In the genomic region with DNA sequence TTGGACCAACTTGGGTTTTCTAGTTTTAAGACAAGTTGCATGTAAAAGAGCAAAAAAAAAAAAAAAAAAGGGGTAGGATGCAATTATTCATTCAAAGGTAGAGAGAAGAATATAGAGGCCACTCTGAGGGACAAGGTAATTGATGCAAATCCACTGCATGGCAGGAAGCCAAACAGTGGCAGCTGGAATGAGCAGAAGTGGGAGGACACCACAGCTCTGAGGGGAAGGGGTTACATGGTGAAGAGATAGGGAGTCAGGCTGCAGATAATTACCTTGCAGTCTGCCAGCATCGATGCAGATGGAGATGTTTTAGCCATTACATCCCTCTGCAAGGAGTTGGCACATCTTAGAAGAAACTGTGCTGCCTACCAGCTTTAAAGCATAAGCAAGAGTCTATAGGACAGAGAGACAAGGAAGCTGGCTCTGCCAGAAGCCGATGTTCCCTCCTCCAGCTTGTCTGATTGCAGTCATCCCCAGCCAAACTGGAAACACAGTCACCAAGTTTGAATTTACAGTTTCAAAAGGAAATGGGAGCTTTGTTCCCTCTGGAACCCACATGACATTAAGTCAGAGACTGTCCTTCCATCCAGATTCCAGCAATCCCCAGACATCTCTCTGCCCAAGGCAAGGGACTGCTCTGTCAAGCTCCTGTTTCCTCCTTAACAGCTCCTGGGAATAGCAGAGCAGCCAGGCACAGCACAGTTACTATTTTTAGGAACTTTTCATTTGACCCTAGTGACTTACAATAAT, we compare ENCODE assay signal across 11 mouse cellular contexts.
DNase-seq lines count a peak whose midpoint lies in the region; ATAC-seq and TF ChIP-seq lines count a peak whose summit lies in the region.
"Had no signal": no experiment of that assay in that cellular context is flagged by ENCODE, and none has a peak within 500 bp of the region (broad histone marks: within the 10 kb centered on the region; RNA-seq: fewer than 3 reads in every experiment).

No protein-coding gene starts in this region.

- H3K27me3 ChIP-seq in heart, embryonic 15.5 days = no peaks in the 10 kb centered on the region
- H3K27me3 ChIP-seq in forebrain, postnatal 0 days (ENCODE audit: insufficient read depth, low read length) = no peaks in the 10 kb centered on the region
- H3K27me3 ChIP-seq: limb, embryonic 13.5 days had no signal

- H3K9me3 ChIP-seq in heart, embryonic 15.5 days (replicated peaks) = no peaks in the 10 kb centered on the region
- no peaks in the 10 kb centered on the region for H3K9me3 ChIP-seq in forebrain, postnatal 0 days (ENCODE audit: low read length)
- H3K9me3 ChIP-seq: limb, embryonic 13.5 days had no signal

- H3K36me3 ChIP-seq in heart, embryonic 15.5 days = no peaks in the 10 kb centered on the region
- H3K36me3 ChIP-seq in forebrain, postnatal 0 days (ENCODE audit: insufficient read depth) = no peaks in the 10 kb centered on the region
- H3K36me3 ChIP-seq: limb, embryonic 13.5 days had no signal

- H3K4me2 ChIP-seq in heart, embryonic 15.5 days = no peak overlapping the region
- H3K4me2 ChIP-seq in forebrain, postnatal 0 days (ENCODE audit: low read depth) = no peak overlapping the region
- H3K4me2 ChIP-seq: limb, embryonic 13.5 days had no signal

- peak overlapping the region; percentile 56 for H3K27ac ChIP-seq in heart, embryonic 15.5 days
- 0 out of 2 replicates have a peak overlapping the region, but pooled peaks have one; percentile 24 for H3K27ac ChIP-seq in forebrain, postnatal 0 days (ENCODE audit: low read depth, low read length)
- H3K27ac ChIP-seq in left cerebral cortex, adult 2 months = peak overlapping the region; percentile 67
- H3K27ac ChIP-seq: heart, adult 2 months; limb, embryonic 13.5 days had no signal

- 13% methylated on average over 2 of the region's 2 CpGs for WGBS in heart, embryonic 15.5 days
- 9% methylated on average over 2 of the region's 2 CpGs for WGBS in forebrain, postnatal 0 days

- no peak for DNase-seq in heart, adult 18-20 months
- peak; percentile 37 for DNase-seq in forebrain, postnatal 0 days
- peak; percentile 16 to 20 for DNase-seq in left cerebral cortex, adult 2 months (ENCODE audit: extremely low spot score in 1 of 2, low spot score in 2 of 2)
- DNase-seq in right cerebral cortex, adult 18-20 months = peak; percentile 77
- DNase-seq in spleen, postnatal 10 days (ENCODE audit: low spot score in 2 of 2) = no peak
- DNase-seq in thymus, postnatal 14 days = no peak
- DNase-seq in urinary bladder, postnatal 4 days (ENCODE audit: low spot score in 2 of 2) = no peak
- DNase-seq: embryo, embryonic 11 days had no signal

- intact Hi-C loops in left cerebral cortex, adult 2 months (cut with DNase I) = loop anchor here (5.0 kb wide), 1 partner anchor 237 kb away; no protein-coding TSS in a partner anchor

- peaks cover 11% of the 10 kb centered on the region for H3K4me1 ChIP-seq in heart, embryonic 15.5 days (replicated peaks)
- peaks cover 9% of the 10 kb centered on the region; the same call in 1 of the 2 replicates for H3K4me1 ChIP-seq in forebrain, postnatal 0 days (ENCODE audit: insufficient read depth)
- H3K4me1 ChIP-seq: limb, embryonic 13.5 days had no signal

- no peak overlapping the region for H3K4me3 ChIP-seq in heart, embryonic 15.5 days
- no peak overlapping the region for H3K4me3 ChIP-seq in forebrain, postnatal 0 days (ENCODE audit: low read depth, low read length)
- H3K4me3 ChIP-seq in left cerebral cortex, adult 2 months = no peak overlapping the region
- H3K4me3 ChIP-seq: heart, adult 2 months; limb, embryonic 13.5 days had no signal

- no peak overlapping the region for H3K9ac ChIP-seq in heart, embryonic 15.5 days
- H3K9ac ChIP-seq in forebrain, postnatal 0 days = no peak overlapping the region
- H3K9ac ChIP-seq: limb, embryonic 13.5 days had no signal

- TF ChIP-seq CTCF in forebrain, postnatal 0 days (IDR thresholded peaks at IDR 0.05; ENCODE audit: low read depth) = no peak
- no peak for TF ChIP-seq CTCF in left cerebral cortex, adult 2 months (IDR thresholded peaks at IDR 0.05)

- no peak for ATAC-seq in heart, embryonic 15.5 days (replicated peaks; ENCODE audit: insufficient number of reproducible peaks, insufficient read depth, low FRiP score, low read depth)
- peak; percentile 54; the same call in 1 of the 2 replicates for ATAC-seq in forebrain, postnatal 0 days

Comparison
In these comparisons a context has a peak if more than half of its experiments do, and no peak if none do; other contexts are left out.
1. DNase-seq: peak in forebrain, postnatal 0 days (single experiment), left cerebral cortex, adult 2 months (2 of 2) and right cerebral cortex, adult 18-20 months (single experiment); none in heart, adult 18-20 months (0 of 2), spleen, postnatal 10 days (0 of 2), thymus, postnatal 14 days (single experiment) and urinary bladder, postnatal 4 days (0 of 2).
2. Peak in every context shown above with its lines, with median percentiles within 50 percentile points of each other: H3K27ac ChIP-seq.